Mouse (Mus musculus) heart, postnatal 0 days (tissue): ENCODE results near the gene Ier2.

Experiments
- CTCF ChIP-seq: IDR thresholded peaks from 2 replicates; pipeline ENCODE4 v1.5.1; 2016; ENCODE audit warnings: antibody characterized with exemption, control low read depth, low read depth
- EP300 ChIP-seq: IDR thresholded peaks from 2 replicates; pipeline ENCODE4 v1.6.1; 2016; ENCODE audit warnings: antibody characterized with exemption, low read depth

DNA sequence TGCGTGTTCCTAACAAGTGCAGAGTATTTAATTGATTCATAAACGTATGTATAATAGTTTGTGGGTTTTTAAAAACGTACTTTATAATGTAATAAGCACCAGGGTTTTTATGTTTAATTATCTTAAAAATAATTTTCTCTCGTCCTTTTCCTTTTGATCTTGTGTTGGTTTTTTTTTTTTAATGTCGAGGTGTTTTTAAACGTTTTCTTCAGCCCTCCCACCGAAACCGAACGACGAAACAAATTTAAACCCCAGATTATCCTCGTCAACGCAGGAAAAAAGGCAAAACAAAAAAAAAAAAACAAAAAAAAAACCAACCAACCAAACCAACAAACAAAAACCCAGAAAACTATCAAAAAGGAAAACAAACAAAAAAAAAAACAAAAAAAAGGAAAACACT is 43.3 kb upstream of the Ier2 start:
- TF ChIP-seq CTCF = no peak
- TF ChIP-seq EP300 = no peak
